Mouse (Mus musculus) kidney, adult 11 months (tissue): ENCODE results near the gene Commd8.
"Not testable (repeated sequence)": the region's sequence is repeated elsewhere in the genome, so short reads cannot be mapped to it uniquely, and the experiment has no call there.

Experiments used
- DNase-seq: peaks from one replicate; pipeline ENCODE4 v3.0.0; 2022

The Commd8 gene

DNA sequence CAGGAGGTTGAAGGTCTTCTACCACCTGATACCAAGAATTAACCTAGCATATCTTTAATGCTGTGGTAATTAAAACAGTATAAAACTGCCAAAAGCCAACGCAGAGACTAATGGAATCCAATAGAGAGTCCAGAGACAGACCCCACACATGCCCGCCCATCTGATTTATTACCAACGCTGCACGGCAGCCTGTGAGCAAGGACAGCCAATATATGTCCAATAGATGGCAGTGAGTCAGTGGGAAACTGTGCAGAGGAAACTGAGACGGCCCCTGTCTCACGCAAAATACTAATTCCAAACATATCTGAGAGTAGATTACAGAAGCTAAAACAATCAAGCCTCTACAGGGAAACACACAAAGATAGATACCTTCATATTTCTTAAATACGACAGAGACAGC, 3.6 kb downstream of the Commd8 start:
- no peak for DNase-seq

- no peak for DNase-seq
These were observed 5.1 kb downstream of the Commd8 start for GRCm38 (mm10) chr5:72162855-72163254.

DNA sequence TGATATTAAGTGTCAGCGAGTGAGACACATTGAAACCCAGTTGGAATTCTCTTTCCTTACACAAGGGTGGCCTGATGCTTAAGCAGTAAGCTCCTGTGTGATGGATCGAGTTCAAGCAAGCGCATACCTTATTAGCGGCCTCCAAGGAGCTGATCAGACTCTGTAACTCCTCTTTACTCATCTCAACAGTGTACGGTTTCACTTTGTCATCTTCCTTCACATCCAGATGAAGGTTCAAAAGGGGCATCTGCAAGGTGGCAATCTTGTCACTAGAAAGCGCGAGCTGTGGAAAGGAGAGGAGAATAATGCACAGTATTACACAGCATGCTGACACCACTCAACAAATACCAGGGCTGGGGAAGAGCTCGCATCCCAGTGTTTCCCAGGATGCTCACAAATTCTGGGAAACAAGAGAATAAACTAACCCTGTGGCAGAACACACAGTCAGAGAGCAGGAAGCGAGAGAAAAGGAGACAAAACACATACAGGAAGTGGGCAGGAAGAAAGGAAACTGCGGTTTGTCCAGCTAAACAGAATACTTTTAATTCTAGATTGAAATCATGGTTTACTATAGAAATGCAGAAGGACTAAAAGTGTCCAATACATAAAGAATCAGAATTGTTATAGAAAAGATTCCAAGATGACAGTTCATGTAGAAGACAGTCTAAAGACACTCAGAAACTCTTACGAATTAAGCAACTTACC, 7.1 kb downstream of the Commd8 start:
- no peak for DNase-seq

- DNase-seq, result no peak
These were observed 8.5 kb downstream of the Commd8 start for GRCm38 (mm10) chr5:72159537-72159936.

DNA sequence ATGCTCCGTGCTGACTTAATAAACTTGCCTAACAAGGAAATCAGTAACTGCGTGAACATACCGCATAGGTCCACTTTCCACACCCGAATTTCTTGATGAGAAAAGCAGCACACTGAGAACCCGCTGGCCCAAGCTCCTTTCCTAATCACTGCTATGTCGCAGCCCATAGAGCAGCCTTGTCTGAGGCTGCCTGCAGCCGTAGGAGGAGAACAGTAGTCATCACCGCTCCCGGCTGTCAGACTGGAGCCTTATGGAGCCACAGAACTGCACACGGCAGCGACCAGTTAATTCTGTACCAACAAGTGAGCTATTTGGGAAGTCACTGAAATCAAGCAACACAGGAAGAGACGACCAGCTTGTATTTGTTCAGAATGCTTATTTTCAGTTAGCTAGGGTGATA, 9.3 kb downstream of the Commd8 start:
- no peak for DNase-seq

DNA sequence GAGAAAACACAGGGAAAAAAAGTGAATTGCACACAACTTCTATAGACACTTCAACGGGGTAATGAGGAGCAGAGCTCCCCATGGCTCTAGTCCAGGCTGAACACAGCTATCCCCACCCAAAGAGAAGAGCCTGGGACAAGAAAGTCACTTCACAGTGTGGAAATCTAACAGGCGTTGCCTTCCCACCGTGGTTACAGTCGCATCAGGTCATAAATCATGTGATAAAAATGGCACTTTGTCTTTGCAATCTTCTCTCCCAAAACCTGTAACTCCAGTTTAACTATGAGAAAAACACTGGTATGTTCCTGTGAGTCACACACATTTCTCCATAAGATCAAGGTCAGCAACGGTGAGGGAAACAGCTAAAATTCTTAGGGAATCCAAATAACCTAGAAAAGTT, 11.4 kb downstream of the Commd8 start:
- DNase-seq, result no peak

DNA sequence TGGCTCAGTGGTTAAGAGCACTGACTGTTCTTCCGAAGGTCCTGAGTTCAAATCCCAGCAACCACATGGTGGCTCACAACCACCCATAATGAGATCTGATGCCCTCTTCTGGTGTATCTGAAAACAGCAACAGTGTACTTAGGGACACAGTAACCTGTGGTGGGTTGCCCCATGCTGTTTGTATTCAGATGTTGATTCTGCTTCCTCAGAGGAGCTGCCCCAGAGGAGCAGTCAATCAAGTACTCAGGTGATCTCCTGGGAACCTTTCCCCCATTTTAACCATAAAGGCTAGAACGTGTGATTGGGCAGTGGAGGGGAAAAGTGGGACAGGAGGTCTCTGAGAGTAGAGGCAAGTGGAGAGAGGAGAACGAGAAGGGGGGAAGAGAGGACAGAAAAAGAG, 12.3 kb downstream of the Commd8 start:
- DNase-seq, result not testable (repeated sequence)

DNA sequence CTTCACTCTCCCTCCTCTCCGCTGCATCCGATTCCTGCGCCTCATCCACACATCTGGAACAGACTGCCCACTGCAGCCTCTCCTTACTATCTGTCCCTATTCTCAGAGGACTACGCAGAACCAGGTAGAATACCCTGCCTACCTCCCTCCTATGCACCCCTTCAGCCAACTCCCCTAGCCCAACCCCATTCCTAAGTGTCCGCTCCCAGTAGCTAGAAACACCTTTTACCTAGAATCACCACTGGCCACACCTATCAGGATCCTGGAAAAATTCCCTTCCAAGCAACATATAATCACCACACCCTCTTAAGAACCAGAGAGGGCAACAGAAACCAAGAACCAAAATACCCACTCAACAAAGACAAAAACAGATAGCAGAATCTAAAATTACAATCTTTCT, 17.1 kb downstream of the Commd8 start:
- DNase-seq, result no peak

GRCm38 (mm10) chr5:72148679-72149078, 19.3 kb downstream of the Commd8 start:
- no peak for DNase-seq

GRCm38 (mm10) chr5:72139619-72140018, 28.4 kb downstream of the Commd8 start:
- no peak for DNase-seq

- DNase-seq, result no peak
These were observed 29.7 kb downstream of the Commd8 start for GRCm38 (mm10) chr5:72138256-72138655.

GRCm38 (mm10) chr5:72133906-72134305, 34.1 kb downstream of the Commd8 start:
- no peak for DNase-seq

GRCm38 (mm10) chr5:72126681-72127080, 41.3 kb downstream of the Commd8 start:
- no peak for DNase-seq

DNA sequence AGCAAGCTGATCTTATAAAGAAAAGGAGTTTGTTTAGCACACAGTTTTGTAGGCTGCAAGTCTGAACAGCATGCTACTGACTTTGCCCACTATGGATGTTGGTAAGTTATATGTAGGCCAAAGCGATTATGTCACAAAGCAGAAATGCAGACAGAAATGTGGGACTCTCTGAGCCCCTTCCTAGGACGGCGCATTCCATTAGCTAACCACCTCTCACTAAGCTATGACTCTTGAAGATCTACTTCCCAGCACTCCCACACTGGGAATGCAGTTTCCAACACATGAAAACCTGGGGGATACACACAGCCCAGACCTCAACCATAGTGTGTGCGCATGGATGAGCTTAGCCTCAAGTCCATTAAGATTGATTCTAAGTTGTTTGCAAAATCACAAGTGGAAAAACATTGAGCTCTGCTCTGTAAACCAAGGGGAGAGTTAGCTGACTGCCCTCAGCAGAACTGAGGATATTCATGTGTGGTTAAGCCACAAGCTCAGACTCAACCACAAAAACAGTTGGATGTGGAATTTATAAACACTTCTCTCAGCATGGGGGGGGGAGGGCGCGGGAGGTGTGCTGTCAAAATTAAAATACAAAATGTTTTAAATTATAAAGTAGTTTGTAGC, 45.5 kb downstream of the Commd8 start:
- no peak for DNase-seq
